Mouse (Mus musculus) limb, embryonic 15.5 days (tissue): ENCODE data around the gene Alox12. TPM values are rescaled to one million over a fixed set of nuclear protein-coding genes. Genes with fewer than 3 reads are reported as not detected.

ENCODE experiments used
- ATAC-seq: fragments of 200-750 bp; cut with Nextera tagmentation; 2 replicates; pipeline ENCODE4 v1.8.0; 2017; ENCODE audit warnings: low read depth, moderate TSS enrichment; ENCODE audit not compliant: insufficient number of reproducible peaks, low FRiP score, low TSS enrichment
- H3K27ac ChIP-seq: fragments of 300-500 bp; sonication (generic); 2 replicates; pipeline ENCODE4 v1.5.1; 2015; ENCODE audit warnings: moderate library complexity, mild to moderate bottlenecking, inconsistent platforms
- H3K27me3 ChIP-seq: fragments of 300-500 bp; sonication (generic); 2 replicates; pipeline ENCODE4 v1.6.1; 2015; ENCODE audit warnings: inconsistent platforms
- H3K36me3 ChIP-seq: fragments of 300-500 bp; sonication (generic); 2 replicates; pipeline ENCODE4 v1.6.1; 2015; ENCODE audit warnings: inconsistent platforms
- H3K4me1 ChIP-seq: fragments of 300-500 bp; sonication (generic); 2 replicates; pipeline ENCODE4 v1.6.1; 2015; ENCODE audit warnings: inconsistent platforms
- H3K4me2 ChIP-seq: fragments of 300-500 bp; sonication (generic); 2 replicates; pipeline ENCODE4 v1.6.1; 2015; ENCODE audit warnings: mild to moderate bottlenecking, inconsistent platforms
- H3K4me3 ChIP-seq: fragments of 300-500 bp; sonication (generic); 2 replicates; pipeline ENCODE4 v1.5.1; 2015; ENCODE audit warnings: mild to moderate bottlenecking, inconsistent platforms
- H3K9ac ChIP-seq: fragments of 300-500 bp; sonication (generic); 2 replicates; pipeline ENCODE4 v1.6.1; 2015; ENCODE audit warnings: inconsistent platforms
- H3K9me3 ChIP-seq: fragments of 300-500 bp; sonication (generic); 2 replicates; pipeline ENCODE4 v1.6.1; 2016; ENCODE audit warnings: inconsistent platforms
- WGBS: fragments of 180-500 bp; shearing (Covaris S2); methylation state at CpG from one replicate; pipeline ENCODE4 v1.1.7; 2015; 5-methylcytosine and 5-hydroxymethylcytosine counted together
- polyA plus RNA-seq: library from polyadenylated mRNA; unstranded; fragments of >200 nt; fragmentation: Nextera tagmentation; extraction: Ambion mirVana; gene quantifications from 2 replicates; pipeline ENCODE4 v1.2.1, GENCODE M21; 2015

Gene Alox12
- 17.4 and 19.3 TPM in 2 replicates for polyA plus RNA-seq

DNA sequence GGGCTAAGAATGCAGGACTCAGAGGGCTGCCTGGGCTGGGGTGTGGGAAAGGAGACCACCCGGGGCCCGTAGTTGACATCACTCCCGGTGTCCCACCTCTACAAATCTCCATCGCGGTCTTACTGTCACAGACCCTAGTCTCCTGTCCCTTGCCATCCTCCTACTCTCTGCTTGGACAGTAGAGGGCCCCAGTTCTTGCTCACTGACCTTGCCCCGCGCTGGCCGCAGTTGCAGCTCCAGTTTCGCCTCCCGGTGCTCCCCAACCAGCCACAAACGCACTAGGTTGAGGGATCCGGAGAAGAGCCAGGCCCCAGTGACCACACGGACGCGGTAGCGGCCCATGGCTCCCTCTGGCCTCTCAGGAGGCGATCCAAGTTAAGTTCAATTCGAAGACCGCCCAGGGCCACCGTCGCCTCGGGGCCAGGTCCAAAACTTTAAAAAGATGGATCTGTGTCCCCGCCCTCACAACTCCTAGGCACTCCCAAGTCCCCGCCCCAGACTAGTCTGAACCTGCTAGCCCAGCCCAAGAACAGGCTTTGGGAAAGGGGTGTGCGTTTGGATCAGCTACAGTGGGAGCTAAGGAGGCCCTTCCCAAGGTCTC is at the start of gene Alox12:
Gene Alox12 (minus strand): TSS at position 423 of the 601 bp plus-strand sequence.
- Histone ChIP-seq H3K27me3 (peaks cover 61% of the 10 kb centered on the region), H3K36me3 (no peaks in the 10 kb centered on the region)
- ATAC-seq, result peak; percentile 62; the same call in 1 of the 2 replicates

DNA sequence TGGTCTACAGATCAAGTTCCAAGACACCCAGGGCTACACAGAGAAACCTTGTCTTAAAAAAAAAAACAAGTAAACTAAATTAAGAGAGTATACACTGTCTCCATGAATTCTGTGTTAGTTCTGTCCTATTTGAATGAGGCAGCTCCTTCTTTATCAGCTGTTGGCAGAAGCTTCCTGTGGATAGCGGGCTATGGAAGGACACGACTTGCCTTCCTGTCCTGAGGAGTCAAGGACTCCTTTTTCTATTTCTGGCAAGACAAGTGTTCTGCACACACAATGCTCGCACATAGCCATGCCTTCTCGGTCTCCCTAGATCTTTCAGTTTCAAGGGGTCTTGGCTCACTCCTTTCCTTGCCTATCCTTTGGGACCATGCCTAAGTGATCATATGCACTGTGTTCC is 47.1 kb upstream of the Alox12 start:
- Histone ChIP-seq H3K4me1 (no peaks in the 10 kb centered on the region), H3K9me3 (no peaks in the 10 kb centered on the region), H3K4me2 (no peak overlapping the region), H3K9ac (no peak overlapping the region), H3K4me3 (no peak overlapping the region), H3K27me3 (no peaks in the 10 kb centered on the region), H3K36me3 (no peaks in the 10 kb centered on the region), H3K27ac (no peak overlapping the region)
- no peak for ATAC-seq
- 84% methylated on average over 4 of the region's 4 CpGs for WGBS

More for the DNA sequence above, at the start of gene Alox12:
- H3K4me1 ChIP-seq, result peaks cover 17% of the 10 kb centered on the region
- peak within 1 kb of the TSS; percentile 39 for H3K4me3 ChIP-seq
- H3K9me3 ChIP-seq, result no peaks in the 10 kb centered on the region
- H3K9ac ChIP-seq, result no peak within 1 kb of the TSS
- H3K27ac ChIP-seq, result peak within 1 kb of the TSS; percentile 38; the same call in 1 of the 2 replicates
- WGBS, result 3% methylated on average over 25 of the region's 25 CpGs
- H3K4me2 ChIP-seq, result peak within 1 kb of the TSS; percentile 59

DNA sequence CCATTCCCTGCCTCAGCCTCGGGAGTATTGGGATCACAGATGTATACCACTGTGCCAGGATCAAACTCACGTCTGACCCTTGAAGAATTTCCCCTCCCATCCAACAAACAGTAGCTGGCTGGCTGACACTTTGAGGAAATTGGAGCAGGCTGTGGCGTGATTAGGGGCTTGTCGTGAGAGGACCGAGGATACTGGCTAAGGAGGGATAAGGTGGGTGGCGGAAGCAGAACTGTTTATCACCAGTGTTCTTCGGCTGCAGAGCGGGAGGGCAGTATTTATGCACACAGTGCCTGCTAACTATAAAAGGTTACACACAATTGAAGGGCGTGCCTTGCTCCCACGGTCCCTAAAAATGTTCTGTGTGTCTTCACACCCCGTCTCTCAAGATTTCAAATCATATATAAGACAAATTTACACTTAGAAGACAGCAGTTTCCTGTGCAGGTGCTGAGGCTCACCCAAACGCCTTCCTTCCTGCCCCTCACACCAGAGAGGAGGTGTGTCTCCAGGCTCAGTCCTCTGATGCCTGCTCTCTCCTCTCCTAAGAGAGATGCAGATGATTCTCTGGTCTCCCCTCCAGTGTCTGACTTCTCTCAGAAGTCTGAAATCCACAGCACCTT is 42.8 kb upstream of the Alox12 start:
- H3K27ac ChIP-seq, result no peak overlapping the region
- no peak overlapping the region for H3K4me2 ChIP-seq
- WGBS, result 37% methylated on average over 12 of the region's 12 CpGs
- ATAC-seq, result no peak
- H3K4me1 ChIP-seq, result no peaks in the 10 kb centered on the region
- H3K9me3 ChIP-seq, result no peaks in the 10 kb centered on the region
- H3K9ac ChIP-seq, result no peak overlapping the region
- no peak overlapping the region for H3K4me3 ChIP-seq
- no peaks in the 10 kb centered on the region for H3K36me3 ChIP-seq
- H3K27me3 ChIP-seq, result no peaks in the 10 kb centered on the region

DNA sequence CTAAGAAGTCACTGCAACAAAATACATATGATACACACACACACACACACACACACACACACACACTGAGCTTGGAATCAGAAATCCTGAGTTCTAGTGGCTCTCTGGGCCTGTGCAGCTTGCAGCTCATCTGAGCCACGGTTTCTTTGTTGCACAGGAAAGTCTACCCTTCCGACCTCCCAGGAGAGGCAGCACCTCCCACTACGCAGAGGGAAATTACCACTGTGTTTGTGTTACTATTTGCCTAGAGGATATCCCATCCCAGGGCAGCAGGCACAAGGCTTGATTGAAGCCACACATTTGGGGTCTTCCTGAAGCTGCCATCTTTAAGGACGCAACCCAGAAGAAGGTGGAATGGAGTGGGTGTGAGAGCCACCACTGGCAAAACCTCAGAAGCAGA is 42.3 kb upstream of the Alox12 start:
- no peaks in the 10 kb centered on the region for H3K27me3 ChIP-seq
- WGBS, result 38% methylated on average over 4 of the region's 4 CpGs
- no peak for ATAC-seq
- no peak overlapping the region for H3K9ac ChIP-seq
- H3K4me1 ChIP-seq, result no peaks in the 10 kb centered on the region
- no peak overlapping the region for H3K4me2 ChIP-seq
- no peak overlapping the region for H3K4me3 ChIP-seq
- no peak overlapping the region for H3K27ac ChIP-seq
- no peaks in the 10 kb centered on the region for H3K36me3 ChIP-seq
- H3K9me3 ChIP-seq, result no peaks in the 10 kb centered on the region

DNA sequence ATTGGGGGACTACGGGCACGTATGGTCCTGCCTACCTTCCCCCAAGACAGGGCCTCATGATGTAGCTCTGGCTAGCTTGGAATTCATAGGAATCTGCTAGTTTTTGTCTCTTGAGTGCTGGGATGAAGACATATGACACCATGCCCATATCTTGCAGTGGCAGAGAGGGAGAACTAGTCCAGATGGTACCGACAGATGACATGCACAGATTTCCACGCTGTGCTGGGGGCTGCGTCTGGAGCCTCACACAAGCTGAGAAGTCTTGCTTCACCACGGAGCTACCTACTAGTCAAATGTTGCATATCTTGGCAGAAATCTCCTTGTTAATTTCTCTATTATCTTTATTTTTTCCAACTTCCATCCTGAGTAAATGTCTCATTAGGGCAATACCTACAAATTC is 38.7 kb upstream of the Alox12 start:
- 79% methylated on average over 6 of the region's 6 CpGs for WGBS
- no peak for ATAC-seq
- no peaks in the 10 kb centered on the region for H3K27me3 ChIP-seq
- H3K4me3 ChIP-seq, result no peak overlapping the region
- H3K9ac ChIP-seq, result no peak overlapping the region
- H3K4me1 ChIP-seq, result peaks cover 5% of the 10 kb centered on the region; the same call in 1 of the 2 replicates
- H3K36me3 ChIP-seq, result no peaks in the 10 kb centered on the region
- H3K9me3 ChIP-seq, result no peaks in the 10 kb centered on the region
- no peak overlapping the region for H3K4me2 ChIP-seq
- H3K27ac ChIP-seq, result no peak overlapping the region

DNA sequence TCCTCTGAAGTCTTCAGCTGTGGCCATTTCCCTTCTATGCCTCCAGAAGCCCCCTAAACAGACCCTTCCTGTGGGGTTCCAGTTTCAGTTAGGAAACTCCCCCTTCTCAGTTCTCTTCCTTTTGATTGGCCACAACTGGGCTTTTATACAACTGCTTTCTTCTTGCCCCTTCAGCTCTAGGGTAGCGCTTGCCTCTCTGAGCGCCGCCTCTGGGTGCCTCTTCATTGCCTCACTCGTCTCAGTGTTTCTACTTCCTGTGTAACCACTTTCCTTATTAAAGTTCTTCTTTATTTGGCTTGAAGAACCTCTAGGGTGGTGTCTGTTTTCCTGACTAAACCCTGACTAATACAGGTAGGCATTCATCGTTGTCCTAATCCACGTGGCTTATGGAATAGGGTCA is 36.1 kb upstream of the Alox12 start:
- H3K4me2 ChIP-seq, result no peak overlapping the region
- H3K36me3 ChIP-seq, result no peaks in the 10 kb centered on the region
- no peaks in the 10 kb centered on the region for H3K9me3 ChIP-seq
- H3K9ac ChIP-seq, result no peak overlapping the region
- H3K27ac ChIP-seq, result no peak overlapping the region
- peaks cover 5% of the 10 kb centered on the region; the same call in 1 of the 2 replicates for H3K4me1 ChIP-seq
- no peaks in the 10 kb centered on the region for H3K27me3 ChIP-seq
- WGBS, result 69% methylated on average over 6 of the region's 6 CpGs
- no peak overlapping the region for H3K4me3 ChIP-seq
- ATAC-seq, result no peak

DNA sequence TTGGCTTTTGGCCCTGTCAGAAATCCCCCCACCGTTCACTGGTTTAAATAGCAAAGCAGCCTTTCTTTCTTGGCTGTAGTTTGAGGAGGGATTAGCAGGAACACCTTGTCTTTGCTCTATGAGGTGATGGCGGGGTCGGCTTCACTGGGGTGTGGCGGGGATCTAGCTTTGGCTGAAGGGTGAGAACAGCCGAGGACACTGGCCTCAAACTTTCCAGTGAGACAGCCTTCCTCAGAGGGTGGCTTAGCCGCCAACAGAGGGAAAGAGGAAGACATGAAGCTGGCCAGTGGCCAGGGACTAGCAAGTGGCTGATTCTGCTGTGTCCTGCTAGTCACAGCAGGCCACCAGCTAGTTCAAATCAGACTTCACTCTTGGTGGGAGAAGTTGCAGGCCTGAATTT is 34.1 kb upstream of the Alox12 start:
- ATAC-seq, result no peak
- Histone ChIP-seq H3K9ac (no peak overlapping the region), H3K4me3 (no peak overlapping the region), H3K36me3 (no peaks in the 10 kb centered on the region), H3K27ac (no peak overlapping the region), H3K4me2 (no peak overlapping the region), H3K9me3 (no peaks in the 10 kb centered on the region), H3K27me3 (no peaks in the 10 kb centered on the region), H3K4me1 (peaks cover 8% of the 10 kb centered on the region)
- WGBS, result 33% methylated on average over 6 of the region's 6 CpGs

DNA sequence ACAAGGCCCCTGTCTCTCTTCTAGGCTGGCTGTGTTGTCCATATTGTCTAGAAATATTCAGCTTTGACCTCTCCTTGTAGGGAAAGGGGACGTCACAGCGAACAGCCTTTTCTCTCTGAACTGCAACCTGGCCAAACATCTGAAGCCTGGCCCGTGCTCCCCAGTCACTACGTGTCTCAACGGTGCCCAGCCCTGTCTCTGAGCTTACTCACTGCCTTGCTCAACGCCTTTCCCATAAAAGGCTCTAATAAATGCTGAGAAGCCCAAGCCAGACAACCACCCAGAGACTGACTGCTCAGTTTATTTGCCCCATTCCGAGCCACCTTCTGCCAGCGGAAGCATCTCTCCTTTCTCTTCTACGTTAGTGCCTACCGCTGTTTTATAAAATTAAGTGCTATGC is 32.9 kb upstream of the Alox12 start:
- Histone ChIP-seq H3K4me3 (no peak overlapping the region), H3K4me2 (no peak overlapping the region), H3K36me3 (no peaks in the 10 kb centered on the region), H3K9me3 (no peaks in the 10 kb centered on the region), H3K27me3 (no peaks in the 10 kb centered on the region), H3K9ac (no peak overlapping the region), H3K4me1 (peaks cover 8% of the 10 kb centered on the region), H3K27ac (no peak overlapping the region)
- no peak for ATAC-seq
- 42% methylated on average over 10 of the region's 10 CpGs for WGBS

DNA sequence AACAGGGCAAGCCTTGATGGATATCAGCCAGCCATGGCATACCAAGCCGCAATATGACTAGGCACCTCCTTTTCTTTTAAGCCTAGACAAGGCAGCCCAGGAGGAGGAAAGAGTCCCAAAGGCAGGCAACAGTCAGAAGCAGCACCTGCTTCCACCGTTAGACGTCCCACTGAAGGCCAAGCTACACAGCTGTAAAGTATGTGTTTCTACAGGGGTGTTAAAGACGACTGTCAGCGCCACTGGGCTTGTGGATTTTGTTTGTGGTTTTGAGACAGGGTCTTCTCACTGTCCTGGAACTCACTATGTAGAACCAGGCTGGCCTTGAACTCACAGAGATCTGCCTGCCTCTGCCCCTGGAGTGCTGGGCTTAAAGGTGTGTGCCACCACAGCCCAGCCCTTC is 30.5 kb upstream of the Alox12 start:
- no peak overlapping the region for H3K4me2 ChIP-seq
- no peak overlapping the region for H3K27ac ChIP-seq
- no peak overlapping the region for H3K9ac ChIP-seq
- no peaks in the 10 kb centered on the region for H3K27me3 ChIP-seq
- 62% methylated on average over 5 of the region's 5 CpGs for WGBS
- no peaks in the 10 kb centered on the region for H3K36me3 ChIP-seq
- H3K4me3 ChIP-seq, result no peak overlapping the region
- ATAC-seq, result no peak
- no peaks in the 10 kb centered on the region for H3K9me3 ChIP-seq
- peaks cover 8% of the 10 kb centered on the region for H3K4me1 ChIP-seq

DNA sequence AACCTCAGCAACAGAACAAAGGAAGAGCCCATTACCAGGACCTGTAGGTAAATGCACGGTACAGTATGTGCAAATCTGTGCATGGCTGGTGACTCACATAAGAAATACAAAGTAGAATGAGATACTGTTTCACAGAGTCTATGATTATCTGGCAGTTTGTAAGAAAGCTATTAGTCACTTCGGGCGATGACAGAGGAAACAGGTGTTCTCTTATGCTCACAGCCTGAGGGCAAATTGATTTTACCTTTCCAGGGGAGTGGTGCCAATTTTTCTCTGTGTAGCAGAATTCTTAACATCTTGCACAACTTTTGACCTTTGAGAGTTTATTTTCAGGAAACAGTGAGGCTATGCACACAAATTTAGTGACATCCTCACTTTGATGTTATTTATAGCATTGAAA is 29.6 kb upstream of the Alox12 start:
- WGBS, result 57% methylated on average over 3 of the region's 3 CpGs
- no peak overlapping the region for H3K27ac ChIP-seq
- ATAC-seq, result no peak

DNA sequence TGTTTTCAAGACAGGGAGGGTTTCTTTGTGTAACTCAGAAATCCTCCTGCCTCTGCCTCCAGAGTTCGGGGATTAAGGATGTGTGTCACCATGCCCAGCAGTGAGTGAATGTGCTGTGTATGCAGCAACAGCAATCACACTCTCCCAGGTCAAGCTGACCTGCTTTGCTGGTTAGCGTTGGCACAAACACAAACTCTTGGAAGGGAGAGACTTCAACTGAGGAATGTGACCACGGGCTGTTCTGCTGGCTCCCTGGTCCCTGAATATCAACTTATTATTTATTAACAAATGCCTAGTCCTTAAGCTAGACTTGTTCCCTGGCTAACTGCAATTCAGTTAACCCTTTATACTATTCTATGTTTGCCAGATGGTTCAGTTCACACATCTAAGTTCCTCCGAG is 28.5 kb upstream of the Alox12 start:
- H3K36me3 ChIP-seq, result no peaks in the 10 kb centered on the region
- no peak overlapping the region for H3K9ac ChIP-seq
- no peaks in the 10 kb centered on the region for H3K9me3 ChIP-seq
- H3K27me3 ChIP-seq, result no peaks in the 10 kb centered on the region
- no peak overlapping the region for H3K4me3 ChIP-seq
- 78% methylated on average over 4 of the region's 4 CpGs for WGBS
- ATAC-seq, result no peak
- H3K27ac ChIP-seq, result no peak overlapping the region
- no peak overlapping the region for H3K4me2 ChIP-seq
- peaks cover 7% of the 10 kb centered on the region for H3K4me1 ChIP-seq

More for the DNA sequence above, 29.6 kb upstream of the Alox12 start:
- no peaks in the 10 kb centered on the region for H3K27me3 ChIP-seq
- no peak overlapping the region for H3K4me2 ChIP-seq
- H3K9ac ChIP-seq, result no peak overlapping the region
- H3K4me3 ChIP-seq, result no peak overlapping the region
- H3K36me3 ChIP-seq, result no peaks in the 10 kb centered on the region
- H3K9me3 ChIP-seq, result no peaks in the 10 kb centered on the region
- peaks cover 12% of the 10 kb centered on the region for H3K4me1 ChIP-seq

DNA sequence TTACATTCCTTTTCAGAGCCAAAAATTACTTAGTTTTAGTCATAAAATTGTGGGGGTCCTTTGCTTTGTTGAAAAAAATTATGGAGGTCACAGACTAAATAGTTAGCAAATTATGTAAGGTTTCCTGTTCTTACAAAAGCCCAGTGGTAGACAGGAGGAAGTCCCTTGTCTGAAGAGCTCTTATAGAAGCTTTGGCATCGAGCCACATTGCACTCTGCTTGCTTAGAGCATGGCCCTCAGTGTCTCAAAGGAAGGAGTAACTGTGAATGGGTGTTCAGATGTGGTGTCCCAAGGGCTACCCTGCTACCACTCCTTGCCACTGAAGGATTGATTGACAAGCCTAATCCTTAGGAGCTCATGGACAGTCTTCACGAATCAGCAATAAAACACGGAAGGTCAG is 25.3 kb upstream of the Alox12 start:
- no peak overlapping the region for H3K27ac ChIP-seq
- 0 out of 2 replicates have a peak, but pooled peaks cover 4% of the 10 kb centered on the region for H3K4me1 ChIP-seq
- no peak overlapping the region for H3K4me2 ChIP-seq
- H3K27me3 ChIP-seq, result no peaks in the 10 kb centered on the region
- H3K36me3 ChIP-seq, result no peaks in the 10 kb centered on the region
- no peak overlapping the region for H3K9ac ChIP-seq
- WGBS, result 52% methylated on average over 3 of the region's 3 CpGs
- H3K4me3 ChIP-seq, result no peak overlapping the region
- no peak for ATAC-seq
- no peaks in the 10 kb centered on the region for H3K9me3 ChIP-seq
